Mouse (Mus musculus) MEL (cell line): ENCODE results near the gene Haus3. TPM values are rescaled to one million over a fixed set of nuclear protein-coding genes. Genes with fewer than 3 reads are reported as not detected.

Experiments
- DNase-seq: peaks from one replicate; pipeline ENCODE4 v3.0.0; 2011; ENCODE audit warnings: low read depth, low spot score
- H3K27ac ChIP-seq: 2 replicates; pipeline ENCODE4 v1.5.1; 2012; ENCODE audit warnings: low read depth, mild to moderate bottlenecking, control low read depth, low read length, moderate library complexity; ENCODE audit not compliant: control insufficient read depth
- H3K27me3 ChIP-seq, 2 experiments: fragments of 150-350 bp in 1 of 2; sonication (generic) in 1 of 2; 2 replicates each; pipeline ENCODE4 v1.6.1; 2012; ENCODE audit warnings: low read length in 2 of 2, mild to moderate bottlenecking in 2 of 2, improper control_type of control experiment in 1 of 2, moderate library complexity in 1 of 2; ENCODE audit not compliant: insufficient read depth in 2 of 2, control insufficient read depth in 1 of 2
- H3K36me3 ChIP-seq, 2 experiments: 2 replicates each; pipeline ENCODE4 v1.6.1; 2012 to 2014; ENCODE audit warnings: low read length in 2 of 2, improper control_type of control experiment in 1 of 2, inconsistent platforms in 1 of 2, mild to moderate bottlenecking in 1 of 2; ENCODE audit not compliant: insufficient read depth in 2 of 2, control insufficient read depth in 1 of 2
- H3K4me1 ChIP-seq, 2 experiments: fragments of 150-350 bp in 1 of 2; sonication (generic) in 1 of 2; 2 replicates each; pipeline ENCODE4 v1.6.1; 2012; ENCODE audit warnings: low read length in 2 of 2, improper control_type of control experiment in 1 of 2, mild to moderate bottlenecking in 1 of 2; ENCODE audit not compliant: insufficient read depth in 2 of 2, control insufficient read depth in 1 of 2
- H3K4me3 ChIP-seq, 2 experiments: fragments of 150-350 bp in 1 of 2; sonication (generic) in 1 of 2; 2 replicates each; pipeline ENCODE4 v1.5.1; 2012; ENCODE audit warnings: low read depth in 2 of 2, low read length in 2 of 2, mild to moderate bottlenecking in 2 of 2, moderate library complexity in 2 of 2, control low read depth in 1 of 2, improper control_type of control experiment in 1 of 2; ENCODE audit not compliant: control insufficient read depth in 1 of 2, insufficient read depth in 1 of 2
- H3K79me2 ChIP-seq: 2 replicates; pipeline ENCODE4 v1.6.1; 2012; ENCODE audit warnings: mild to moderate bottlenecking, low read length, moderate library complexity; ENCODE audit not compliant: control insufficient read depth, poor library complexity, insufficient read depth
- H3K9ac ChIP-seq: 2 replicates; pipeline ENCODE4 v1.6.1; 2012; ENCODE audit warnings: low read depth, mild to moderate bottlenecking, control low read depth, low read length, moderate library complexity; ENCODE audit not compliant: control insufficient read depth, poor library complexity, severe bottlenecking
- H3K9me3 ChIP-seq: fragments of 150-350 bp; sonication (generic); replicated peaks from 2 replicates; pipeline ENCODE4 v1.6.1; 2012; ENCODE audit warnings: mild to moderate bottlenecking, low read length, improper control_type of control experiment, moderate library complexity; ENCODE audit not compliant: insufficient read depth
- CHD1 ChIP-seq: IDR thresholded peaks from 2 replicates; pipeline ENCODE4 v1.6.1; 2012; ENCODE audit warnings: low read depth, mild to moderate bottlenecking, inconsistent platforms, low read length, improper control_type of control experiment
- CHD2 ChIP-seq: IDR thresholded peaks from 2 replicates; pipeline ENCODE4 v1.6.1; 2011; ENCODE audit warnings: low read length, improper control_type of control experiment
- CTCF ChIP-seq, 3 experiments: IDR thresholded peaks in 2 of 3; conservative IDR thresholded peaks in 1 of 3; 2 replicates each; pipeline ENCODE4 v1.5.1; 2011 to 2012; ENCODE audit warnings: low read length in 3 of 3, low read depth in 2 of 3, mild to moderate bottlenecking in 2 of 3, improper control_type of control experiment in 1 of 3, inconsistent platforms in 1 of 3, mixed read lengths in 1 of 3, moderate library complexity in 1 of 3; ENCODE audit not compliant: control insufficient read depth in 1 of 3, insufficient read depth in 1 of 3, poor library complexity in 1 of 3, severe bottlenecking in 1 of 3
- EP300 ChIP-seq, 2 experiments: IDR thresholded peaks; 2 replicates each; pipeline ENCODE4 v1.6.1; 2011; ENCODE audit warnings: improper control_type of control experiment in 2 of 2, low read length in 2 of 2, low read depth in 1 of 2, mild to moderate bottlenecking in 1 of 2
- GABPA ChIP-seq: IDR thresholded peaks from 2 replicates; pipeline ENCODE4 v1.6.1; 2012; ENCODE audit warnings: low read depth, mild to moderate bottlenecking, inconsistent platforms, low read length, improper control_type of control experiment, moderate library complexity
- GATA1 ChIP-seq: IDR thresholded peaks from 2 replicates; pipeline ENCODE4 v1.6.1; 2011; ENCODE audit warnings: low read depth, low read length, improper control_type of control experiment
- HCFC1 ChIP-seq: IDR thresholded peaks from 2 replicates; pipeline ENCODE4 v1.6.1; 2012; ENCODE audit warnings: low read depth, mild to moderate bottlenecking, inconsistent platforms, low read length, improper control_type of control experiment, moderate library complexity
- MAZ ChIP-seq: IDR thresholded peaks from 2 replicates; pipeline ENCODE4 v1.6.1; 2012; ENCODE audit warnings: low read depth, mild to moderate bottlenecking, inconsistent platforms, low read length, improper control_type of control experiment
- MEF2A ChIP-seq: IDR thresholded peaks from 2 replicates; pipeline ENCODE4 v1.6.1; 2014; ENCODE audit warnings: low read depth, mild to moderate bottlenecking, inconsistent platforms, low read length, improper control_type of control experiment; ENCODE audit not compliant: poor library complexity, insufficient replicate concordance, severe bottlenecking; ENCODE audit errors: extremely low read depth
- MXI1 ChIP-seq: IDR thresholded peaks from 2 replicates; pipeline ENCODE4 v1.6.1; 2011; ENCODE audit warnings: mild to moderate bottlenecking, low read depth, low read length, improper control_type of control experiment
- NELFE ChIP-seq: IDR thresholded peaks from 2 replicates; pipeline ENCODE4 v1.6.1; 2011; ENCODE audit warnings: low read depth, low read length, improper control_type of control experiment
- NRF1 ChIP-seq: IDR thresholded peaks from 2 replicates; pipeline ENCODE4 v1.6.1; 2014; ENCODE audit warnings: low read depth, mild to moderate bottlenecking, inconsistent platforms, low read length, improper control_type of control experiment, moderate library complexity; ENCODE audit not compliant: poor library complexity, insufficient read depth, severe bottlenecking
- POLR2A ChIP-seq, 2 experiments: IDR thresholded peaks; 2 replicates each; pipeline ENCODE4 v1.6.1; 2011 to 2012; ENCODE audit warnings: low read length in 2 of 2, mild to moderate bottlenecking in 2 of 2, control low read depth in 1 of 2, improper control_type of control experiment in 1 of 2, low read depth in 1 of 2, moderate library complexity in 1 of 2; ENCODE audit not compliant: control insufficient read depth in 1 of 2, insufficient read depth in 1 of 2, poor library complexity in 1 of 2
- POLR2AphosphoS2 ChIP-seq: IDR thresholded peaks from 2 replicates; pipeline ENCODE4 v1.6.1; 2011; ENCODE audit warnings: low read length, improper control_type of control experiment
- POLR2AphosphoS5 ChIP-seq: IDR thresholded peaks from 2 replicates; pipeline ENCODE4 v1.6.1; 2012; ENCODE audit warnings: low read depth, borderline replicate concordance, mild to moderate bottlenecking, inconsistent platforms, low read length, moderate library complexity, mixed read lengths
- RCOR1 ChIP-seq: IDR thresholded peaks from 2 replicates; pipeline ENCODE4 v1.6.1; 2012; ENCODE audit warnings: low read depth, mild to moderate bottlenecking, inconsistent platforms, low read length, improper control_type of control experiment
- SIN3A ChIP-seq: IDR thresholded peaks from 2 replicates; pipeline ENCODE4 v1.6.1; 2012; ENCODE audit warnings: low read length, improper control_type of control experiment, inconsistent platforms
- SMC3 ChIP-seq: IDR thresholded peaks from 2 replicates; pipeline ENCODE4 v1.6.1; 2011; ENCODE audit warnings: low read depth, low read length, improper control_type of control experiment
- TAL1 ChIP-seq: IDR thresholded peaks from 2 replicates; pipeline ENCODE4 v1.6.1; 2012; ENCODE audit warnings: mild to moderate bottlenecking, inconsistent platforms, low read length, moderate library complexity, mixed read lengths
- TBP ChIP-seq: IDR thresholded peaks from 2 replicates; pipeline ENCODE4 v1.8.0; 2011; ENCODE audit warnings: low read depth, low read length, improper control_type of control experiment
- USF2 ChIP-seq, 2 experiments: IDR thresholded peaks; 2 replicates each; pipeline ENCODE4 v1.6.1; 2011 to 2012; ENCODE audit warnings: improper control_type of control experiment in 2 of 2, low read length in 2 of 2, borderline replicate concordance in 1 of 2, inconsistent platforms in 1 of 2, low read depth in 1 of 2, mild to moderate bottlenecking in 1 of 2; ENCODE audit not compliant: insufficient read depth in 1 of 2
- ZC3H11A ChIP-seq: IDR thresholded peaks from 2 replicates; pipeline ENCODE4 v1.6.1; 2012; ENCODE audit warnings: low read depth, mild to moderate bottlenecking, inconsistent platforms, low read length, improper control_type of control experiment
- ZKSCAN1 ChIP-seq: IDR thresholded peaks from 2 replicates; pipeline ENCODE4 v1.6.1; 2012; ENCODE audit warnings: low read depth, mild to moderate bottlenecking, inconsistent platforms, low read length, improper control_type of control experiment, moderate library complexity
- ZMIZ1 ChIP-seq: IDR thresholded peaks from 2 replicates; pipeline ENCODE4 v1.6.1; 2012; ENCODE audit warnings: low read depth, mild to moderate bottlenecking, inconsistent platforms, low read length, improper control_type of control experiment, moderate library complexity
- ZNF384 ChIP-seq: IDR thresholded peaks from 2 replicates; pipeline ENCODE4 v1.6.1; 2012; ENCODE audit warnings: low read depth, mild to moderate bottlenecking, inconsistent platforms, low read length, improper control_type of control experiment
- polyA plus RNA-seq, 2 experiments: library from polyadenylated mRNA; stranded (reverse) in 1 of 2; unstranded in 1 of 2; fragments of >175 nt in 1 of 2; fragments of >200 nt in 1 of 2; gene quantifications; 2 replicates each; pipeline versions ENCODE4 v1.2.1 to v1.2.4; 2012; ENCODE audit warnings: low replicate concordance in 2 of 2, low read depth in 1 of 2; ENCODE audit not compliant: insufficient read length in 2 of 2, insufficient read depth in 1 of 2, missing spikeins in 1 of 2
- total RNA-seq: library from RNA; depleted of rRNA; stranded (reverse); fragments of 300-350 nt; gene quantifications from 2 replicates; pipeline ENCODE4 v1.2.3, GENCODE M21; 2012

Haus3 gene
- total and polyA plus RNA-seq, 3 experiments = 52.6 to 184 (median 54.0) TPM

DNA sequence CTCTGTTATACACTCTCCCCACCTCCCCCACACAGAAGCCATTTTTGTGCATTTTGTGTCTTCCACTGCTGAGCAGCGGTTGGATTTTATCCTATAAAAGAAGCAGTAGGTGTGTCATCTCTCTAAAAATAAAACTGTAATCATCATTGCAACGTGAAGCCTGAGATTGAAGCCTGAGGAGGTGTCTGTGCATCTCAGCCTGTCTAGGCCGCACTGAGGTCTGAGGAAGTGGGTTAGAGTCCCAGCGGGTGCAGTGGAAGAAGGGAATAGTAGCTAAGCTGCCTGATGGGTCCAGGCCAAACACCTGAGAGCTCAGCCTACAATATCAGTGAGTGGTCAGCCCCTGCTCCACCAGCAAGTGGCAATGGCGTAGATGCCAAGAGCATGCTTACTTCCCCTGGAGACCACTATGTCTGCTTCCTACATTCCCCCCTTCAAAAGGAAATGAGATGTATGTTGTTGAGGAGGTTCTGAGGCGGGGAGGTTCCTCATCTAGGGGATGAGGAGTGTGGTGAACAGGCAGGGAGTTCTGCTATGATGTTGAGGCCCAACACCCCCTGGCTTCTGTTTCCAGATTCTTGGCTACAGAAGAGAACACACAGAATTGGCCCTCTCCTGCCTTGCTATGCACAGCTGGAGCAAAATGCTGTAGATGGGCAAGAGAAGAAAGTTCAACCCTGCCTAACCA is 25.8 kb upstream of the Haus3 start:
- no peaks in the 10 kb centered on the region for H3K36me3 ChIP-seq
- no peaks in the 10 kb centered on the region for H3K79me2 ChIP-seq
- no peaks in the 10 kb centered on the region for H3K4me1 ChIP-seq
- H3K27me3 ChIP-seq = peaks cover 9 to 11% of the 10 kb centered on the region in 2 experiments
- TF ChIP-seq USF2 (IDR thresholded peaks at IDR 0.05; ENCODE audit: borderline replicate concordance in 1 of 2, insufficient read depth in 1 of 2, low read depth in 1 of 2, low read length in 2 of 2) (no peak), ZNF384 (no peak), MAZ (no peak), MEF2A (no peak), TBP (no peak), EP300 (IDR thresholded peaks at IDR 0.05; ENCODE audit: low read depth in 1 of 2, low read length in 2 of 2) (no peak), TAL1 (no peak), ZKSCAN1 (no peak), SMC3 (no peak), POLR2AphosphoS5 (no peak), NELFE (no peak), MXI1 (no peak), GATA1 (no peak), POLR2AphosphoS2 (no peak), SIN3A (no peak), HCFC1 (no peak), CHD1 (no peak), CTCF (IDR thresholded peaks at IDR 0.05 in 2 of 3, conservative IDR thresholded peaks at IDR 0.05 in 1 of 3; ENCODE audit: control insufficient read depth in 1 of 3, insufficient read depth in 1 of 3, low read depth in 2 of 3, low read length in 3 of 3, poor library complexity in 1 of 3, severe bottlenecking in 1 of 3) (no peak)
- no peaks in the 10 kb centered on the region for H3K9me3 ChIP-seq
- no peak overlapping the region for H3K27ac ChIP-seq
- H3K4me3 ChIP-seq = no peak overlapping the region
- no peak overlapping the region for H3K9ac ChIP-seq
- DNase-seq = no peak

DNA sequence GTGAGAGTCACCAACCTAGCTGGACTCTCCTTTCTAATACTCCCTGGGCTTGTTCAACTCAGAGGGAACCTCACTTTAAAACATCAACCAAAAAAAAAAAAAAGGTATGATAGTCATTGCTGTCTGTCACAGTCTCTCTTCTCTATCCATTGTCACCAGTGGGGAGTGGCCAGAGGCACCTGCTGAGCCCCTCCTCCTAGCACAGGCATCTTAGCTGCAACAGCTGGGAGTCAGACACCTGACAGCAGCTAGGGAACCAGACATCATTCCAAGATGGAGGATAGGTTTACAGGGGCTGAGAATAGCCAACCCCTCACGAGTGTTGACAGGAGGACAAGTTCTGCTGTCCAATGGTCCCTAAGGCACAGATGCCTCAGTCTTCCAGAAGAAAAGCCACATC is 25.1 kb upstream of the Haus3 start:
- Histone ChIP-seq H3K9me3 (no peaks in the 10 kb centered on the region), H3K79me2 (no peaks in the 10 kb centered on the region)
- no peak for TF ChIP-seq RCOR1
- TF ChIP-seq CTCF (IDR thresholded peaks at IDR 0.05 in 2 of 3, conservative IDR thresholded peaks at IDR 0.05 in 1 of 3; ENCODE audit: control insufficient read depth in 1 of 3, insufficient read depth in 1 of 3, low read depth in 2 of 3, low read length in 3 of 3, poor library complexity in 1 of 3, severe bottlenecking in 1 of 3) = no peak
- no peak for TF ChIP-seq NRF1
- TF ChIP-seq HCFC1 = no peak
- TF ChIP-seq POLR2AphosphoS5 = no peak
- TF ChIP-seq POLR2AphosphoS2 = no peak
- TF ChIP-seq GABPA = no peak
- TF ChIP-seq GATA1 = no peak
- TF ChIP-seq POLR2A (IDR thresholded peaks at IDR 0.05; ENCODE audit: control insufficient read depth in 1 of 2, insufficient read depth in 1 of 2, low read depth in 1 of 2, low read length in 2 of 2, poor library complexity in 1 of 2) = no peak
- TF ChIP-seq CHD1 = no peak
- TF ChIP-seq MXI1 = no peak
- TF ChIP-seq ZC3H11A = no peak
- no peak for TF ChIP-seq ZMIZ1
- TF ChIP-seq CHD2 = no peak
- no peak for TF ChIP-seq MAZ
- TF ChIP-seq, all 39 proteins: peak for 0
- Histone ChIP-seq H3K9ac (no peak overlapping the region), H3K27me3 (peaks cover 8 to 11% of the 10 kb centered on the region in 2 experiments), H3K4me3 (no peak overlapping the region), H3K27ac (no peak overlapping the region), H3K36me3 (no peaks in the 10 kb centered on the region), H3K4me1 (no peaks in the 10 kb centered on the region)
- no peak for DNase-seq
